Mouse (Mus musculus): ENCODE results near the gene Slc25a15. TPM values are rescaled to one million over a fixed set of nuclear protein-coding genes. Genes with fewer than 3 reads are reported as not detected.

Slc25a15 gene
- polyA plus RNA-seq, 1 experiment from 2014 or later = 24.1 TPM

Other genes starting within 250 kb of the Slc25a15 start
- 4.8 and 5.5 TPM in 2 replicates for gene Nek3, start 232.2 kb downstream of the Slc25a15 start, polyA plus RNA-seq (2015; fragmentation: Nextera tagmentation; extraction: Ambion mirVana)
- 39.9 and 41.7 TPM in 2 replicates for gene Ckap2, start 212.8 kb downstream of the Slc25a15 start, polyA plus RNA-seq (2015; fragmentation: Nextera tagmentation; extraction: Ambion mirVana)
- 38.3 and 40.6 TPM in 2 replicates for gene Vps36, start 205.8 kb downstream of the Slc25a15 start, polyA plus RNA-seq (2015; fragmentation: Nextera tagmentation; extraction: Ambion mirVana)
- 14.5 and 16.3 TPM in 2 replicates for gene Thsd1, start 171.3 kb downstream of the Slc25a15 start, polyA plus RNA-seq (2015; fragmentation: Nextera tagmentation; extraction: Ambion mirVana)
- gene Tpte, start 115.2 kb downstream of the Slc25a15 start, polyA plus RNA-seq (2015; fragmentation: Nextera tagmentation; extraction: Ambion mirVana) = not detected in 2 replicates
- gene Mrps31, start 12.8 kb upstream of the Slc25a15 start, polyA plus RNA-seq (2015; fragmentation: Nextera tagmentation; extraction: Ambion mirVana) = 41.4 and 47.3 TPM in 2 replicates